Comparison of ENCODE assay signal across 25 mouse cellular contexts in genomic region chr5:133479205-133479604, GRCm38 (mm10).
DNase-seq lines count a peak whose midpoint lies in the region; ATAC-seq and TF ChIP-seq lines count a peak whose summit lies in the region.
"Had no signal": no experiment of that assay in that cellular context is flagged by ENCODE, and none has a peak within 500 bp of the region (broad histone marks: within the 10 kb centered on the region; RNA-seq: fewer than 3 reads in every experiment).

No protein-coding gene starts in this region.

- peaks cover 9% of the 10 kb centered on the region; the same call in 1 of the 2 replicates for H3K4me1 ChIP-seq in forebrain, embryonic 14.5 days (ENCODE audit: control insufficient read depth, insufficient read depth, low read length)
- peaks cover 15% of the 10 kb centered on the region for H3K4me1 ChIP-seq in forebrain, embryonic 15.5 days

- H3K4me3 ChIP-seq in forebrain, embryonic 14.5 days (ENCODE audit: low read depth, low read length) = no peak overlapping the region
- H3K4me3 ChIP-seq in forebrain, embryonic 15.5 days = no peak overlapping the region
- H3K4me3 ChIP-seq in layer of hippocampus, adult 2 months = no peak overlapping the region
- H3K4me3 ChIP-seq: embryonic facial prominence, embryonic 10.5 days; embryonic facial prominence, embryonic 12.5 days; forebrain, embryonic 10.5 days; forebrain, embryonic 12.5 days had no signal

- H3K27me3 ChIP-seq in forebrain, embryonic 14.5 days (replicated peaks; ENCODE audit: control insufficient read depth, insufficient read depth, low read length) = no peaks in the 10 kb centered on the region
- no peaks in the 10 kb centered on the region for H3K27me3 ChIP-seq in forebrain, embryonic 15.5 days
- H3K27me3 ChIP-seq: CH12.LX; embryonic facial prominence, embryonic 12.5 days; Patski had no signal

- no peak overlapping the region for H3K9ac ChIP-seq in forebrain, embryonic 14.5 days (ENCODE audit: low read length)
- no peak overlapping the region for H3K9ac ChIP-seq in forebrain, embryonic 15.5 days (replicated peaks)
- H3K9ac ChIP-seq: embryonic facial prominence, embryonic 12.5 days; forebrain, embryonic 12.5 days had no signal

- TF ChIP-seq CTCF in layer of hippocampus, adult 2 months (conservative IDR thresholded peaks at IDR 0.05) = no peak

- peak; percentile 46 for DNase-seq in forebrain, embryonic 14.5 days (ENCODE audit: low spot score)
- no peak for DNase-seq in layer of hippocampus, adult 2 months (ENCODE audit: low spot score in 2 of 2)
- DNase-seq in layer of hippocampus, adult 11-12 months (ENCODE audit: low spot score) = no peak
- peak; percentile 30 to 42 for DNase-seq in right cerebral cortex, postnatal 10 days (ENCODE audit: low spot score in 2 of 2)
- no peak for DNase-seq in right cerebral cortex, adult 18-20 months
- DNase-seq: adrenal gland, adult 8-10 months; adrenal gland, postnatal 14 days; adrenal gland, postnatal 36 days; B cell, adult 2 months; cerebellum, adult 11-12 months; cerebellum, adult 2 months; cerebellum, adult 9-10 months; cerebellum, postnatal 10 days; cerebellum, postnatal 25 days had no signal

- WGBS in forebrain, embryonic 14.5 days = 80% methylated on average over 6 of the region's 6 CpGs
- WGBS in forebrain, embryonic 15.5 days = 54% methylated on average over 6 of the region's 6 CpGs

- no peak for ATAC-seq in forebrain, embryonic 14.5 days
- no peak for ATAC-seq in forebrain, embryonic 15.5 days (replicated peaks)
- ATAC-seq in erythroid progenitor cell, adult 5-6 weeks (replicated peaks; ENCODE audit: low FRiP score, poor library complexity, severe bottlenecking) = no peak
- ATAC-seq: activated CD4-positive, CD25-positive, alpha-beta regulatory T cell, adult 4 months; CD4-positive, CD25-positive, alpha-beta regulatory T cell, adult 4 months; Patski had no signal

- no peaks in the 10 kb centered on the region for H3K36me3 ChIP-seq in forebrain, embryonic 14.5 days (ENCODE audit: control insufficient read depth, insufficient read depth, low read length)
- H3K36me3 ChIP-seq in forebrain, embryonic 15.5 days = no peaks in the 10 kb centered on the region
- H3K36me3 ChIP-seq: embryonic facial prominence, embryonic 10.5 days; embryonic facial prominence, embryonic 12.5 days; forebrain, embryonic 10.5 days; forebrain, embryonic 12.5 days; G1E had no signal

- H3K4me2 ChIP-seq in forebrain, embryonic 14.5 days (ENCODE audit: low read length) = no peak overlapping the region
- H3K4me2 ChIP-seq in forebrain, embryonic 15.5 days (replicated peaks) = no peak overlapping the region
- H3K4me2 ChIP-seq: embryonic facial prominence, embryonic 12.5 days; forebrain, embryonic 12.5 days had no signal

- H3K27ac ChIP-seq in forebrain, embryonic 14.5 days (ENCODE audit: low read depth, low read length) = no peak overlapping the region
- no peak overlapping the region; the same call in 1 of the 2 replicates for H3K27ac ChIP-seq in forebrain, embryonic 15.5 days (replicated peaks)
- peak overlapping the region; percentile 10; the same call in 1 of the 2 replicates for H3K27ac ChIP-seq in layer of hippocampus, adult 2 months
- H3K27ac ChIP-seq: embryonic facial prominence, embryonic 10.5 days; embryonic facial prominence, embryonic 12.5 days; forebrain, embryonic 10.5 days; forebrain, embryonic 12.5 days had no signal

- H3K9me3 ChIP-seq in forebrain, embryonic 14.5 days (replicated peaks; ENCODE audit: control insufficient read depth, low read length) = no peaks in the 10 kb centered on the region
- no peaks in the 10 kb centered on the region for H3K9me3 ChIP-seq in forebrain, embryonic 15.5 days
- H3K9me3 ChIP-seq: embryonic facial prominence, embryonic 10.5 days; embryonic facial prominence, embryonic 12.5 days; forebrain, embryonic 10.5 days; forebrain, embryonic 12.5 days had no signal

Comparison
In these comparisons a context has a peak if more than half of its experiments do, and no peak if none do; other contexts are left out.
1. DNase-seq: peak in forebrain, embryonic 14.5 days (single experiment) and right cerebral cortex, postnatal 10 days (2 of 2); none in layer of hippocampus, adult 2 months (0 of 2), layer of hippocampus, adult 11-12 months (single experiment) and right cerebral cortex, adult 18-20 months (single experiment).